Mouse (Mus musculus) hindbrain, embryonic 13.5 days (tissue): ENCODE results near the gene Cldn14. TPM values are rescaled to one million over a fixed set of nuclear protein-coding genes. Genes with fewer than 3 reads are reported as not detected.
A peak's percentile ranks its signal among the peaks of the same experiment; 100 is the strongest.
"Not testable (repeated sequence)": the region's sequence is repeated elsewhere in the genome, so short reads cannot be mapped to it uniquely, and the experiment has no call there.

Experiments used
- ATAC-seq: fragments of 200-750 bp; cut with Nextera tagmentation; 2 replicates; pipeline ENCODE4 v1.8.0; 2017; ENCODE audit warnings: moderate TSS enrichment; ENCODE audit not compliant: low FRiP score
- H3K27ac ChIP-seq: fragments of 300-500 bp; sonication (generic); 2 replicates; pipeline ENCODE4 v1.5.1; 2015; ENCODE audit warnings: inconsistent platforms, mild to moderate bottlenecking, moderate library complexity
- H3K27me3 ChIP-seq: fragments of 300-500 bp; sonication (generic); 2 replicates; pipeline ENCODE4 v1.6.1; 2015; ENCODE audit warnings: mild to moderate bottlenecking, inconsistent platforms
- H3K36me3 ChIP-seq: fragments of 300-500 bp; sonication (generic); 2 replicates; pipeline ENCODE4 v1.6.1; 2015; ENCODE audit warnings: mild to moderate bottlenecking, inconsistent platforms
- H3K4me1 ChIP-seq: fragments of 300-500 bp; sonication (generic); replicated peaks from 2 replicates; pipeline ENCODE4 v1.6.1; 2015; ENCODE audit warnings: inconsistent platforms
- H3K4me2 ChIP-seq: fragments of 300-500 bp; sonication (generic); 2 replicates; pipeline ENCODE4 v1.6.1; 2015; ENCODE audit warnings: inconsistent platforms, mild to moderate bottlenecking, moderate library complexity
- H3K4me3 ChIP-seq: fragments of 300-500 bp; sonication (generic); 2 replicates; pipeline ENCODE4 v1.5.1; 2015; ENCODE audit warnings: mild to moderate bottlenecking, inconsistent platforms
- H3K9ac ChIP-seq: fragments of 300-500 bp; sonication (generic); 2 replicates; pipeline ENCODE4 v1.6.1; 2015; ENCODE audit warnings: mild to moderate bottlenecking, inconsistent platforms
- H3K9me3 ChIP-seq: fragments of 300-500 bp; sonication (generic); 2 replicates; pipeline ENCODE4 v1.6.1; 2016; ENCODE audit warnings: inconsistent platforms
- WGBS: fragments of 180-500 bp; shearing (Covaris S2); methylation state at CpG from one replicate; pipeline ENCODE4 v1.1.7; 2015; 5-methylcytosine and 5-hydroxymethylcytosine counted together
- polyA plus RNA-seq: library from polyadenylated mRNA; unstranded; fragments of >200 nt; fragmentation: Nextera tagmentation; extraction: Ambion mirVana; gene quantifications from 2 replicates; pipeline ENCODE4 v1.2.1, GENCODE M21; 2015

The Cldn14 gene
- polyA plus RNA-seq, 1 experiment from 2014 or later = not detected

DNA sequence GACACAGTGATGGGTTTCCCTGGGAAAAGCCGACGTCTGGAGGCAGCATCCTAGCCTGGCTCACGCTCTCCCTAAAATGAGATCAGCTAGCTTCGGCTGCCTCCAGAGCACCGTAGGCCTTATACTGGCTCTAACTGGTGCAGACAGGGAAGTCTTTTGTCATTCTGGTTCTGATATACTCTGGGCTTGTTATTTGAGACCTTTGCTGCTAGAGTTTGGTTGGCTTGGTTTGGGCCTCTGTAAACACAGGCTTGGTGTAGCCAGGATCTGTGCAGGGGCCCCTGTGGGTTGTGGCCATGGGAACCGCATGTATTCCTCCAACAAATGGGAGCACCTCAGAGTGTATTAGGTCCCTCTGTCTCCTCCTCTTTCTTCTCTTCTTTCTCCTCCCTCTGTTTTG, 7.3 kb downstream of the Cldn14 start:
- H3K4me1 ChIP-seq = no peaks in the 10 kb centered on the region
- no peak overlapping the region for H3K4me2 ChIP-seq
- H3K36me3 ChIP-seq = no peaks in the 10 kb centered on the region
- WGBS = 83% methylated on average over 6 of the region's 6 CpGs
- H3K9ac ChIP-seq = no peak overlapping the region
- no peak for ATAC-seq
- H3K4me3 ChIP-seq = no peak overlapping the region
- peak overlapping the region; percentile 0; the same call in 1 of the 2 replicates for H3K27ac ChIP-seq
- H3K27me3 ChIP-seq = no peaks in the 10 kb centered on the region
- H3K9me3 ChIP-seq = no peaks in the 10 kb centered on the region

DNA sequence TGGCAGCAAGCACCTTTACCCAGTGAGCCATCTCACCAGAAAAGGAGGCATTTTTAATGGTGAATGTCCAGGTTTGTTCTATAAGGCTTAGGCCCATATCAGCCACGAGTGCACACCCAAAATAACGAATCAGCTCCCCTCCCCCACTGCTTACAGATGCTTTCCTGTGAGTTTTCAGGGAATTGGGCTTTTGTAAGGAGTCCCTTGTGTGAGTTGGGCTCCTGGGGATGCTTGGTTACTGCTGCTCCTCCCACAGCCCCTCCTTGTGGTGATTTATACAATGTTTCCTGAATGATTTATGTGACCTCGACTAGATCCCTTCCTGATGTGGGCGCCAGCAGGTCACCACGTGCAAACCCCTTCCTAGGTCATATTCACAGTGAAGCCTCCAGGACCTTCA, 9.7 kb downstream of the Cldn14 start:
- no peaks in the 10 kb centered on the region for H3K9me3 ChIP-seq
- H3K4me1 ChIP-seq = 0 out of 2 replicates have a peak, but pooled peaks cover 3% of the 10 kb centered on the region
- H3K27ac ChIP-seq = no peak overlapping the region
- H3K9ac ChIP-seq = no peak overlapping the region
- H3K4me2 ChIP-seq = no peak overlapping the region
- H3K4me3 ChIP-seq = no peak overlapping the region
- ATAC-seq = no peak
- no peaks in the 10 kb centered on the region for H3K36me3 ChIP-seq
- H3K27me3 ChIP-seq = no peaks in the 10 kb centered on the region
- 48% methylated on average over 5 of the region's 5 CpGs for WGBS

GRCm38 (mm10) chr16:93983576-93983975, 25.1 kb downstream of the Cldn14 start:
- H3K4me2 ChIP-seq = no peak overlapping the region
- H3K4me1 ChIP-seq = peaks cover 5% of the 10 kb centered on the region; the same call in 1 of the 2 replicates
- H3K9ac ChIP-seq = no peak overlapping the region
- no peaks in the 10 kb centered on the region for H3K27me3 ChIP-seq
- no peaks in the 10 kb centered on the region for H3K36me3 ChIP-seq
- WGBS = 80% methylated on average over 9 of the region's 9 CpGs
- H3K9me3 ChIP-seq = no peaks in the 10 kb centered on the region
- no peak overlapping the region for H3K27ac ChIP-seq
- no peak overlapping the region for H3K4me3 ChIP-seq
- no peak for ATAC-seq

DNA sequence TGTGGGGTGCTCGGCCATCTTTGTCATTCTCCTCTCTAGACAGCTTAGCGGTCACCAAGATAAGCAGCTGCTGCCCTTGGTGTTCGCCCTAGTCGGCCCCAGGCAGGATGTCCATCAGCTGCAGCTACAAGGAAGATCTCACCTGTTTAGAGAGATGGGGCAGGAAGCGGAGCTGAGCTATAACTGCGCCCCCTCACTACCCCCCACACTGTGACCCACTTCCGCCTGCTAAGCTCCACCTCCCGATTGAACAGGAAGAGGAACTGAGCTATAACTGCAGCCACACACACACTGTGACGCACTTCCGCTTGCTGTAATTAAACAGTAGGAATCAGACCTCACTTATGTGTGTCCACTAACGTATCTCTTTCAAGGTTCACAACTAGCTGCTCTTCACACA, 26.3 kb downstream of the Cldn14 start:
- H3K4me2 ChIP-seq = no peak overlapping the region
- WGBS = 90% methylated on average over 11 of the region's 11 CpGs
- no peak overlapping the region for H3K4me3 ChIP-seq

GRCm38 (mm10) chr16:93981190-93981841, 27.3 kb downstream of the Cldn14 start:
- Histone ChIP-seq H3K27me3 (no peaks in the 10 kb centered on the region), H3K27ac (peak overlapping the region; percentile 59; the same call in 1 of the 2 replicates), H3K9ac (no peak overlapping the region), H3K36me3 (no peaks in the 10 kb centered on the region), H3K4me3 (no peak overlapping the region), H3K4me1 (peaks cover 5% of the 10 kb centered on the region; the same call in 1 of the 2 replicates), H3K9me3 (no peaks in the 10 kb centered on the region), H3K4me2 (no peak overlapping the region)
- ATAC-seq = no peak
- WGBS = 68% methylated on average over 15 of the region's 15 CpGs

More for the DNA sequence above, 26.3 kb downstream of the Cldn14 start:
- no peaks in the 10 kb centered on the region for H3K27me3 ChIP-seq
- H3K36me3 ChIP-seq = no peaks in the 10 kb centered on the region
- no peak overlapping the region for H3K9ac ChIP-seq
- H3K9me3 ChIP-seq = no peaks in the 10 kb centered on the region
- H3K4me1 ChIP-seq = peaks cover 5% of the 10 kb centered on the region; the same call in 1 of the 2 replicates
- H3K27ac ChIP-seq = no peak overlapping the region
- no peak for ATAC-seq

DNA sequence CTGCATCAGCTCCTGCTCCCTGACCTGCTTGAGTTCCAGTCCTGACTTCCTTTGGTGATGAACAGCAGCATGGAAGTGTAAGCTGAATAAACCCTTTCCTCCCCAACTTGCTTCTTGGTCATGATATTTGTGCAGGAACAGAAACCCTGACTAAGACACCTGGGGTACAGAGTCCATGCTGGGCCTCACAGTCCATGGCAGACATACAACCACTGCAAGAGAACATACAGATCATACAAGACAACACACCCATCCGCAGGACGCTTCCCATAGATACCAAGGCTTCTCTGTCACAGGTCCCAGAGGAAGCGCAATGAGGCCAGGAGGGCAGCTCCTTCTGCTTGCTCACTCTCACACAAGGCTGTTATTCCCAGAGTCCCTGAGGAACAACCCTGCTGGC, 28.3 kb downstream of the Cldn14 start:
- H3K4me2 ChIP-seq, H3K4me1 ChIP-seq, ATAC-seq, H3K36me3 ChIP-seq, H3K27me3 ChIP-seq, H3K4me3 ChIP-seq, H3K27ac ChIP-seq, H3K9me3 ChIP-seq, H3K9ac ChIP-seq: not testable (repeated sequence)
- WGBS = 88% methylated on average over 3 of the region's 3 CpGs

DNA sequence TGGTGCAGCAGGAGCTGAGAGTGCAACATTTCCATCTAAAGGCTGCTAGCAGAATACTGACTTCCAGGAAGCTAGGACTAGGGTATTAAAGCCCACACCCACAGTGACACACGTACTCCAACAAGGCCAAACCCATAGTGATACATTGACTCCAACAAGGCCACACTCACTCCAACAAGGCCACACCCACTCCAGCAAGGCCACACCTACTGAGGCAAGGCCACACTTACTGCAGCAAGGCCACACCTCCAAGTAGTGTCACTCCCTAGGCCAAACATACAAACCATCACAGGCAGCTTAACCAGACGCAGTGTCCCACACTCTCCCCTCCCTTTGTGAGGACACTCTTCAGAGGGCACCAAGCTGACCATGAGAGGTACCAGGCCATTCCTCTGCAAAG, 29.3 kb downstream of the Cldn14 start:
- peaks cover 5% of the 10 kb centered on the region; the same call in 1 of the 2 replicates for H3K4me1 ChIP-seq

DNA sequence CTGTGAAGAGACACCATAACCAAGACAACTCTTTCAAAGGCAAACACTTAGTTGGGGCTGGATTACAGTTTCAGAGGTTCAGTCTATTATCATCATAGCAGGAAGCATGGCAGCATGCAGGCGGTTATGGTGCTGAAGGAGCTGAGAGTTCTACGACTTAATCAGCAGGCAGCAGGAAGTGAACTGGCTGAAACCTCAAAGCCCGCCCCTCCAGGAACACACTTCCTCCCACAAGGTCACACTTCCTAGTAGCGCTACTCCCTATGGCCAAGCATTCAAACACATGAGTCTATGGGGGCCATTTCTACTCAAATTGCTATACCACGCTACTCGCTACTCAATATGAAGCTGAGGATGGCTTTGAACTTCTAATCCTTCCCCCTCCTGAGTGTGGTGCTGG, 31.1 kb downstream of the Cldn14 start:
- Histone ChIP-seq H3K4me1 (peaks cover 7% of the 10 kb centered on the region; the same call in 1 of the 2 replicates), H3K9ac (no peak overlapping the region), H3K9me3 (no peaks in the 10 kb centered on the region), H3K36me3 (no peaks in the 10 kb centered on the region), H3K27me3 (no peaks in the 10 kb centered on the region), H3K4me3 (no peak overlapping the region), H3K27ac (no peak overlapping the region), H3K4me2 (no peak overlapping the region)
- 91% methylated on average over 6 of the region's 6 CpGs for WGBS
- no peak for ATAC-seq

More for the DNA sequence above, 29.3 kb downstream of the Cldn14 start:
- Histone ChIP-seq H3K4me3 (no peak overlapping the region), H3K36me3 (no peaks in the 10 kb centered on the region), H3K9ac (no peak overlapping the region), H3K4me2 (no peak overlapping the region), H3K27me3 (no peaks in the 10 kb centered on the region), H3K27ac (no peak overlapping the region), H3K9me3 (no peaks in the 10 kb centered on the region)
- 91% methylated on average over 2 of the region's 2 CpGs for WGBS
- no peak for ATAC-seq

DNA sequence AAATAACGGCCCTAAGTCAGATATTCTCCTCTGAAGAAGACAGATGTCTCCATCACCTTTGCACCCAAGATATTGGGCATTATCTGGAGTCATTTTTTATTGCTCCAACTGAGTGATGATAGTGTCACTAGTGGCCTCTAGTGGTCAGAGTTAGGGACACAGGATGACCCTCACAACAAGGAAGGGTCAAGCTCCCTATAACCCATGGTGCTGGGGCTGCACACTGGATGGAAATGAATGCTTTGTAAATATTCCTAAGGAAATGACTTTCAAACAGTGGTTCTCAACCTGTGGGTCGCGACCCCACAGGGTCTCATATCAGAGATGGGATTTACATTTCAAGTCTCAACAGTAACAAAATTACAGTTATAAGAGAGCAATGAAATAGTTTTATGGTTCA, 31.7 kb downstream of the Cldn14 start:
- ATAC-seq = no peak
- 60% methylated on average over 3 of the region's 3 CpGs for WGBS
- H3K4me1 ChIP-seq = peaks cover 7% of the 10 kb centered on the region; the same call in 1 of the 2 replicates
- H3K27ac ChIP-seq = no peak overlapping the region
- H3K4me2 ChIP-seq = no peak overlapping the region
- no peak overlapping the region for H3K9ac ChIP-seq
- H3K4me3 ChIP-seq = no peak overlapping the region
- no peaks in the 10 kb centered on the region for H3K36me3 ChIP-seq
- H3K9me3 ChIP-seq = no peaks in the 10 kb centered on the region
- H3K27me3 ChIP-seq = no peaks in the 10 kb centered on the region

DNA sequence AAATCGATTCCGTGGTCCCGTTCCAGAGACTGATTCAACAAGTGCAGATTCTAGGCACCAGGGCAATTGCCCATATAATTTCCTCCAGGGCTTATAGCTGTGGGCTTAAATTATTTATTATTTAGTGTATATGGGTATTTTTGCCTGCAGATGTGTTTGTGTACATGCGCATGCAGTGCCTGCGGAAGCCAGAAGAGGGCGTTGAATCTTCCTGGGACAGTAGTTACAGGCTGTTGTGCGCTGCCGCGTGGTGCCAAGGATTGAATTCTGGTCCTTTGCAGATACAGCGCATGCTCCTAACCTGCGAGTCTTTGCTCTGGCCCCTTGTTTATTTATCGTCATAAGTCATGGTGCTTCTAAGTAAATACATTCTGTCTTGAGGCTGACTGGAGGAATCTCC, 33.2 kb downstream of the Cldn14 start:
- peaks cover 14% of the 10 kb centered on the region; the same call in 1 of the 2 replicates for H3K4me1 ChIP-seq
- no peaks in the 10 kb centered on the region for H3K9me3 ChIP-seq
- WGBS = 79% methylated on average over 12 of the region's 12 CpGs
- ATAC-seq = no peak
- H3K27ac ChIP-seq = no peak overlapping the region
- H3K36me3 ChIP-seq = no peaks in the 10 kb centered on the region
- no peak overlapping the region for H3K4me2 ChIP-seq
- no peaks in the 10 kb centered on the region for H3K27me3 ChIP-seq
- H3K4me3 ChIP-seq = no peak overlapping the region
- no peak overlapping the region for H3K9ac ChIP-seq

- WGBS = 67% methylated on average over 8 of the region's 8 CpGs
- no peaks in the 10 kb centered on the region for H3K36me3 ChIP-seq
These were observed 34.4 kb downstream of the Cldn14 start for GRCm38 (mm10) chr16:93974278-93974677.

GRCm38 (mm10) chr16:93973554-93973953, 35.1 kb downstream of the Cldn14 start:
- Histone ChIP-seq H3K9ac (no peak overlapping the region; the same call in 1 of the 2 replicates), H3K4me1 (peaks cover 14% of the 10 kb centered on the region; the same call in 1 of the 2 replicates), H3K36me3 (no peaks in the 10 kb centered on the region), H3K9me3 (no peaks in the 10 kb centered on the region), H3K4me3 (no peak overlapping the region), H3K4me2 (peak overlapping the region; percentile 37), H3K27ac (no peak overlapping the region), H3K27me3 (no peaks in the 10 kb centered on the region)
- WGBS = 53% methylated on average over 5 of the region's 5 CpGs
- ATAC-seq = no peak

More at GRCm38 (mm10) chr16:93974278-93974677, 34.4 kb downstream of the Cldn14 start:
- Histone ChIP-seq H3K4me1 (peaks cover 14% of the 10 kb centered on the region; the same call in 1 of the 2 replicates), H3K9me3 (no peaks in the 10 kb centered on the region), H3K4me2 (no peak overlapping the region), H3K9ac (no peak overlapping the region), H3K4me3 (no peak overlapping the region), H3K27me3 (no peaks in the 10 kb centered on the region), H3K27ac (no peak overlapping the region)
- no peak for ATAC-seq

GRCm38 (mm10) chr16:93973123-93973522, 35.5 kb downstream of the Cldn14 start:
- no peak for ATAC-seq
- Histone ChIP-seq H3K4me3 (no peak overlapping the region), H3K36me3 (no peaks in the 10 kb centered on the region), H3K27me3 (no peaks in the 10 kb centered on the region), H3K27ac (no peak overlapping the region), H3K4me2 (peak overlapping the region; percentile 37), H3K4me1 (peaks cover 14% of the 10 kb centered on the region; the same call in 1 of the 2 replicates), H3K9ac (no peak overlapping the region; the same call in 1 of the 2 replicates), H3K9me3 (no peaks in the 10 kb centered on the region)
- WGBS = 34% methylated on average over 10 of the region's 10 CpGs
